Mouse (Mus musculus): Measurements from ENCODE around the gene Szrd1. TPM values are rescaled to one million over a fixed set of nuclear protein-coding genes. Genes with fewer than 3 reads are reported as not detected.
A peak's percentile ranks its signal among the peaks of the same experiment; 100 is the strongest.

Szrd1 gene
- polyA plus RNA-seq, 1 experiment from 2014 or later: 33.9 TPM

DNA sequence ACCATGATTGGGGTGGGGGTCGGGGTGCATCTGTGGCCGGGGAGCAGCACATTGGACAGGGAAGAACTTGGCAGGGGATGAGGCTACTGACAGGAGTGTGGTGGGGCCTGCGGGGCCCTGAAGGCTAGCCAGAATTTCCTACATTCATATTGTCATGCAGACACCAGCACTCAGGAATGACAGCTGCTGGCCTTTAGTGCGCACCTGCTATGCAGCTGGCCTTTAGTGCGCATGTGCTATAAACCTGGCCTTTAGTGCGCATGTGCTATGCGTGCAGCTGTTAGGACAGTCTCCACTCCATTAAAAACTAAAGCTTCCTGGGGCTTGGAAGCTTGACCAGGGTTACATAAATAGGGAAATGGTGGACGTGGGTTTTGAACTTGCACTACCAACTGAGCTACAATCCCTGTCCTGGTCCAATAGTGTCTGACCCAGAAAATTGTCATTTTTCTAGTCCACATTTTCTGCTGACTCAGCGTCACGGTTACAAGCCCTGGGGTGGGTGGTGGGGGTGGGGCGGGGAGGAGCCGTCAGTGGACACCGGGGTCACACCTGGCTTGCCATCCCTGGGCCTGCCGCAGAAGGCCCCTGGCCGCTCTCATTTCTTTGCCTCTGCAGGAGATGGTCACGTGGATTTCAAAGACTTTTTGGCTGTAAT lies 32.9 kb downstream of the Szrd1 start:
- 85% methylated on average over 16 of the region's 16 CpGs for WGBS
- 0 out of 2 replicates have a peak, but pooled peaks cover 2% of the 10 kb centered on the region for H3K9me3 ChIP-seq
- H3K36me3 ChIP-seq: peaks cover 16% of the 10 kb centered on the region
- H3K9ac ChIP-seq (replicated peaks): no peak overlapping the region
- no peak overlapping the region for H3K27ac ChIP-seq (replicated peaks)
- no peak overlapping the region for H3K4me2 ChIP-seq (replicated peaks)
- H3K27me3 ChIP-seq: no peaks in the 10 kb centered on the region
- H3K4me3 ChIP-seq: no peak overlapping the region
- ATAC-seq (ENCODE audit: low FRiP score, low read depth): no peak
- H3K4me1 ChIP-seq: no peaks in the 10 kb centered on the region

DNA sequence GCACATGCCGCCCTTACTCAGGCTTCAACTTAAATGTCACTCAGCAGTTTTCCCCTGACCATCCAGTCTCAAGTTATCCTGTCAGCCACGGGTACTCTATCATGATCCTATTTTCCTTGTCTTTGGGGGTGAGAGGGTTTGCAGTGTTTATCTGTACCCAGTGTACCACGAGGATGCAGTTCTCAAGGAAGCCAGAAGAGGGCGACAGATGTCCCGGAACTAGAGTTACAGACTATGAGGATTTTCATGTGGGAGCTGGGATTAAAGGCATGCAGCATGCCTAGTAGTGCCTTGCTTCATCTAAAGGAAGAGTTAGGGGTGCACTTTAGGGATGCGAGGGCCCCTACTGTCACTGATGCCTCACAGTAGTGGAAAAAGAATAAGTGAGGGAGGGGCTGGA lies 37.7 kb downstream of the Szrd1 start:
- Histone ChIP-seq H3K9ac (replicated peaks) (no peak overlapping the region), H3K4me1 (peaks cover under 1% of the 10 kb centered on the region; the same call in 1 of the 2 replicates), H3K4me2 (replicated peaks) (no peak overlapping the region), H3K9me3 (no peaks in the 10 kb centered on the region), H3K27me3 (no peaks in the 10 kb centered on the region), H3K4me3 (no peak overlapping the region), H3K36me3 (no peaks in the 10 kb centered on the region), H3K27ac (replicated peaks) (no peak overlapping the region)
- WGBS: 69% methylated on average over 6 of the region's 6 CpGs
- ATAC-seq (ENCODE audit: low FRiP score, low read depth): no peak

DNA sequence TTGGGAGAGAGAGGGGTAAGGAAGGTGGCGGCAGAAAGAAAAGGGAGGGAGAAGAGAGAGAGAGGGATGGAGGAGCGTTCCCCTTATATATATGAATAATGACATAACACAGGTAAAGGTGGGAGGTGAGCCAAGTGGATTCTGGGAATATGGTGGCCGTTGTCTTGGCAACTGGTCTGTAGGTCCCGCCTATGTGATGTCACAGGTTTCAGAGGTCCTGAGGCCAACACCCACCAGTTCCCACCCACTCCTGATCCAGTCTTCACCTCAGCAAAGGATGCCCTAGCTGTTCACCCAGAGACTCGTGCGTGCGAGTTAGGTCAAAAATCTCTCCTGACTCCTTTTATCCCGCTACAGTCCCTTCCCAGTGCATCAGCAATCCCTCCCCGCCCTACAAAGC lies 38.3 kb downstream of the Szrd1 start:
- Histone ChIP-seq H3K27ac (replicated peaks) (no peak overlapping the region), H3K4me3 (no peak overlapping the region), H3K4me1 (peaks cover 3% of the 10 kb centered on the region; the same call in 1 of the 2 replicates), H3K4me2 (replicated peaks) (no peak overlapping the region), H3K36me3 (no peaks in the 10 kb centered on the region), H3K9me3 (no peaks in the 10 kb centered on the region), H3K27me3 (no peaks in the 10 kb centered on the region), H3K9ac (replicated peaks) (no peak overlapping the region)
- no peak for ATAC-seq (ENCODE audit: low FRiP score, low read depth)
- 88% methylated on average over 9 of the region's 9 CpGs for WGBS

DNA sequence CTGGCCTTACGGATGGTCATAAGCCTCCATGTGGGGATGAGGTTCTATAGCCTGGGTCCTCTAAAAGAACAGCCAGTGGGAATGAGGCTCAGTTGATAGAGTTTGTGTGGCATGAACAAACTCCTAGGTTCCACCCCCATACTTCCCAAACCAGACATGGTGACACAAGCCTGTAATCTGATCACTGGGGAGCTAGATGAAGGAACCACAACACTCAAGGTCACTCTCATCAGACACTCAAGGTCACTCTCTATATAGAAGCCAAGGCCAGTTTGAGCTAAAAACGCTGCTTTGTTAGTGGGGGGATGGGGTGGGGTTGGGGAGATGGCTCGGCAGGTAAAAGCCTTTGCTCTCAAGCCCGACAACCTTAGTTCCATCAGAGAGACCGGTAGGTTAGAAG lies 39.6 kb downstream of the Szrd1 start:
- no peak for ATAC-seq (ENCODE audit: low FRiP score, low read depth)
- 82% methylated on average over 5 of the region's 5 CpGs for WGBS
- H3K36me3 ChIP-seq: no peaks in the 10 kb centered on the region
- H3K9me3 ChIP-seq: no peaks in the 10 kb centered on the region
- H3K9ac ChIP-seq (replicated peaks): no peak overlapping the region
- peaks cover 3% of the 10 kb centered on the region; the same call in 1 of the 2 replicates for H3K4me1 ChIP-seq
- no peak overlapping the region for H3K27ac ChIP-seq (replicated peaks)
- H3K27me3 ChIP-seq: no peaks in the 10 kb centered on the region
- no peak overlapping the region for H3K4me2 ChIP-seq (replicated peaks)
- no peak overlapping the region for H3K4me3 ChIP-seq

DNA sequence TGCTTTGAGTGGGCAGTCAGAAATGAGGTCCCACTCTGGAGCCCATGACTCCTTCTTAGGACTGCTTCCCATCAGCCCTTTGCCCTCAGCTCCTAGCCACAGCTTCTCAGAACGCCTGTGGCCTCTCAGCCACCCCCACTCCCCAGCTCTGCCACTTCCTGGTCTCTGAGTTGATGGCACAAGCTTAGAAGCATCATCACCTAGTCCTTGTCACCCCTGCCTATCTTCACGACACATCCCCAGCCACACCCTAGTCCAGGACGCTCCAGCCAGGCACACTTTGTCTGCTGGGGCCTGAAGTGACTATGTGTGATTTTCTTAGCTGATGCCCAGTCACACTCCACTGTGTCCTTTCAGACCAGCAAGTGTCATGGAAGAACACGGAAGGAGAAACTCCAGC lies 40.6 kb downstream of the Szrd1 start:
- Histone ChIP-seq H3K9me3 (no peaks in the 10 kb centered on the region), H3K9ac (replicated peaks) (no peak overlapping the region), H3K4me3 (no peak overlapping the region), H3K4me2 (replicated peaks) (no peak overlapping the region), H3K27ac (replicated peaks) (no peak overlapping the region), H3K36me3 (no peaks in the 10 kb centered on the region), H3K27me3 (no peaks in the 10 kb centered on the region), H3K4me1 (peaks cover 3% of the 10 kb centered on the region; the same call in 1 of the 2 replicates)
- WGBS: 82% methylated on average over 4 of the region's 4 CpGs
- no peak for ATAC-seq (ENCODE audit: low FRiP score, low read depth)

DNA sequence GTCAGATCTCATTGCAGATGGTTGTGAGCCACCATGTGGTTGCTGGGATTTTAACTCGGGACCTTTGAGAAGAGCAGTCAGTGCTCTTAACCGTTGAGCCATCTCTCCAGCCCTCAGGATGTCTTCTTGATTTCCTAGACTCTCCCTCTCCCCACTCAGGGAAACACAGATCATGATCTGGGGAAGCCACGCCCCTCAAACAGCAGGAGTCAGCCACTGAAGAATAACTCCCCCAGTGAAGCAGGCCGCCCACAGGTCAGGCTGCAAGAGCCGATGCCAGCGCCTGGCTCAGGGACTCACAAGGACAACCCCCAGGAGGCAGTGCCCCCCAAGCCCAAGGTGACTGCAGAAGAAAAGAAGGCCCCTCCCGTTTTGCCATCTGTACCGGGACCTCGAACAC lies 42.9 kb downstream of the Szrd1 start:
- 11% methylated on average over 9 of the region's 9 CpGs for WGBS
- Histone ChIP-seq H3K27ac (replicated peaks) (no peak overlapping the region), H3K4me3 (no peak overlapping the region), H3K4me2 (replicated peaks) (no peak overlapping the region), H3K36me3 (no peaks in the 10 kb centered on the region), H3K4me1 (peaks cover 3% of the 10 kb centered on the region; the same call in 1 of the 2 replicates), H3K9ac (replicated peaks) (no peak overlapping the region), H3K27me3 (no peaks in the 10 kb centered on the region), H3K9me3 (no peaks in the 10 kb centered on the region)
- ATAC-seq (ENCODE audit: low FRiP score, low read depth): no peak

DNA sequence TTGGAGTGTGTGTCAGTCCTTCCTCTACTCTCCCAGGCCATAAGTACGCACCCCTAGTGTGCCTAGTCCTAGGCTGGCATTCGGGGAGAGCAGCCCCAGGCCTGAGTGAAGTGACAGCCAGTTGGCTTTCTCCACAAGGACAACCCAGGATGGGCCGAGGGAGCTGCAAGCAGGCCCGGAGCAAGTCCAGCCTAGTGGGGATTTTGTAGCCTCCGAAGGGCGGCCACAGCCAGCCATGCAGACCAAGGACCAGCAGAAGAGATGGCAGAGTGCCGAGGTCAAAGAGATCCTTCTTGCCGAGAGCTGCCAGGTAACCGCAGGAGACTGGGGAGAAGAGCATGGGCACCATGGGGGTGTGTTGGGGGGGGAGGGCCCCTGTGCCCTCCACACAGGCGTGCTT lies 44.6 kb downstream of the Szrd1 start:
- no peak overlapping the region for H3K4me3 ChIP-seq
- peaks cover 3% of the 10 kb centered on the region; the same call in 1 of the 2 replicates for H3K4me1 ChIP-seq
- whole genome bisulfite sequencing: 85% methylated on average over 10 of the region's 10 CpGs
- no peaks in the 10 kb centered on the region for H3K36me3 ChIP-seq
- no peak overlapping the region for H3K27ac ChIP-seq (replicated peaks)
- H3K27me3 ChIP-seq: no peaks in the 10 kb centered on the region
- H3K9me3 ChIP-seq: no peaks in the 10 kb centered on the region
- H3K9ac ChIP-seq (replicated peaks): no peak overlapping the region
- ATAC-seq (ENCODE audit: low FRiP score, low read depth): no peak
- no peak overlapping the region for H3K4me2 ChIP-seq (replicated peaks)

DNA sequence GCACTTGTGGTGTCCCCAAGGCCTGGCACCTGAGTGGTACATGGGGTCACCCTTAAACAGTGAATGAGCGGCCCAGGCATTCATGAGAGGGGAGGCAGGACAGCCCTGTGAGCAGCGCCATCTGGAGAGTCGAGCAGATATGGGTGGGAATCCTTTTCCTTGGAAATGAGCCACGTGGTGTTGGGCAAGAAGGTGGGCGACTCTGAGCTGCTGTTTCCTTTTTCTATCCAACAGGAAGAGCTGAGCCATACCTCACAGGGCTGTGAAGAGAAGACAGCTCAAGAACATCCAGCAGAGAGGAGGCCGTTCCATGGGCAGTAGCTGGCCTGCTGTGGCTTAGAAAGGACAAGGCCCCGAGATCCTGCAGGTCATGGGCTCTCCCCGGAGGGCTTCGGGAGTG lies 50.9 kb downstream of the Szrd1 start:
- H3K9ac ChIP-seq (replicated peaks): no peak overlapping the region
- ATAC-seq (ENCODE audit: low FRiP score, low read depth): no peak

DNA sequence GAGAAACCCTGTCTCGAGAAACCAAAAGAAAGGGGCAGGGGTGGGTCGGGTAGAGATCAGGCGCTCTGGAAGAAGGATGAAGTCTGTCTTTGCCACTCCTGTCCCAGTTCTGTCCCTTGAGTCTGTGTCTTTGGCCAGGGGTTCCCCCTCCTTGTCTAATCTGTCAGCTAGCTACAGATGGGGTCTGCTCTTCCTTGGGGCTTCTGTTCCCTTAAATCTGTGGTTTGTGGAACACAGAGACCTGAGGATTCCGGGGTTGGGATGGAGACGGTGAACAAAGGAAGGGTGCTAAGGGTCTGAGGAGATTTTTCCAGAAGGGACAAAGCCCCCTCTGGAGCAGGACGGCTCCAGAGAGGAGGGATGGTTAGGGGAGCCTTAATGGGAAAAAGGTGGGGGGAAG lies 51.5 kb downstream of the Szrd1 start, which contains the start of gene Spata21:
TSS of gene Spata21 (plus strand) at position 301 of the 400 bp plus-strand sequence.
- Histone ChIP-seq H3K36me3 (no peaks in the 10 kb centered on the region), H3K27ac (replicated peaks) (no peak within 1 kb of the TSS), H3K9me3 (no peaks in the 10 kb centered on the region), H3K4me3 (no peak within 1 kb of the TSS), H3K4me1 (no peaks in the 10 kb centered on the region), H3K9ac (replicated peaks) (no peak within 1 kb of the TSS), H3K4me2 (replicated peaks) (no peak within 1 kb of the TSS), H3K27me3 (no peaks in the 10 kb centered on the region)
- 81% methylated on average over 6 of the region's 6 CpGs for WGBS
- no peak for ATAC-seq (ENCODE audit: low FRiP score, low read depth)

More for the DNA sequence above, 50.9 kb downstream of the Szrd1 start:
- no peaks in the 10 kb centered on the region for H3K4me1 ChIP-seq
- H3K36me3 ChIP-seq: no peaks in the 10 kb centered on the region
- H3K9me3 ChIP-seq: no peaks in the 10 kb centered on the region
- WGBS: 73% methylated on average over 9 of the region's 9 CpGs
- no peak overlapping the region for H3K4me2 ChIP-seq (replicated peaks)
- no peaks in the 10 kb centered on the region for H3K27me3 ChIP-seq
- no peak overlapping the region for H3K4me3 ChIP-seq
- H3K27ac ChIP-seq (replicated peaks): no peak overlapping the region

DNA sequence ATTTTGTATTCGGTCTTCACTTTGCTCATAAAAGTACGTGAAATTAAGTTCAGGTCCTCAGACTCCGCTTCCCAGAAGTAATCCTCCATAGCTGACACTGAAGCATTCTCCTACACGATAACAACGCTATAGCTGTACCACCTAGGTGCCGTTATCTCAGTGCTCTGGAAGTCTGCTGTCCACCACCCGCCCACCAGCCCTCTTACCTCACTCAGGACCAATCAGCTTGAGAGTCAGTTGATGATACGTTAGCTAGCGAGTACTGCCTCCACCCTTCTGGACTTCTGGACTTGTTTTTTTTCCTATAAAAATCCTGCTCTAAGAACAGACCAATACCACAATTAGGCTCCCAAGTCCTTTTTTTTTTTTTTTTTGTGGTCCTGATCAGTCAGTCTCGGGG lies 52.7 kb downstream of the Szrd1 start:
- Histone ChIP-seq H3K9me3 (no peaks in the 10 kb centered on the region), H3K4me1 (no peaks in the 10 kb centered on the region), H3K36me3 (no peaks in the 10 kb centered on the region), H3K27ac (replicated peaks) (no peak overlapping the region), H3K9ac (replicated peaks) (no peak overlapping the region), H3K27me3 (no peaks in the 10 kb centered on the region), H3K4me3 (no peak overlapping the region), H3K4me2 (replicated peaks) (no peak overlapping the region)
- WGBS: 80% methylated on average over 10 of the region's 10 CpGs
- ATAC-seq (ENCODE audit: low FRiP score, low read depth): no peak

DNA sequence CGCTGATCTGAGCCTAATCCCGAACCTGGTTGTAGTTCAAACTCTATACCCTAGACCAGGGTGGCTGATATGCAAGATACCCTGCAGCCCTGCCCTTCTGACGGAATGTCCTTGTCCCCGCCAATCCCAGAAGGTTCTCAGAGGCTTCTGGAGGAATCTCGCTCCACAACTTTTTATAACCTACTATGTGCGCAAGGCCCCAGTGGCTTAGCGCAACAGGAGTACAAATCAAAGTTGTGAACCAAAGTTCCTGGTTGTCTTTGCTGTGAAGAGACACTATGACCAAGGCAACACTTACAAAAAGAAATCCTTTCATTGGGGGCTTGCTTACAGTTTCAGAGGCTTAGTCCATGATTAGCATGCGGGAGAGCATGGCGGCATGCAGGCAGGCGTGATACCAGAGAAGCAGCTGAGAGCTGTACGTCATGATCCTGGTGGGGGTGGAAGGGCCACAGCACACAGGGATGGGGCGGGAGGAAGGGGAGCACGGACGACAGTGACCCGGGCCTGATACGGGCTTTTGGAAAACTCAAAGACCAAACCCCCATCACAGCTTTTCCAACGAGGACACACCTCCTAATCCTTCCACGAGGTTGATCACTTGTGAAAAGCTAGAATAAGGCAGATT lies 61.0 kb downstream of the Szrd1 start:
- Histone ChIP-seq H3K36me3 (peaks cover 13% of the 10 kb centered on the region), H3K4me3 (peak overlapping the region; percentile 83; the same call in 1 of the 2 replicates), H3K4me1 (peaks cover 13% of the 10 kb centered on the region), H3K4me2 (replicated peaks) (peak overlapping the region; percentile 5; the same call in 1 of the 2 replicates), H3K27me3 (no peaks in the 10 kb centered on the region), H3K9me3 (no peaks in the 10 kb centered on the region), H3K9ac (replicated peaks) (no peak overlapping the region), H3K27ac (replicated peaks) (no peak overlapping the region)
- WGBS: 69% methylated on average over 18 of the region's 18 CpGs
- ATAC-seq (ENCODE audit: low FRiP score, low read depth): no peak

DNA sequence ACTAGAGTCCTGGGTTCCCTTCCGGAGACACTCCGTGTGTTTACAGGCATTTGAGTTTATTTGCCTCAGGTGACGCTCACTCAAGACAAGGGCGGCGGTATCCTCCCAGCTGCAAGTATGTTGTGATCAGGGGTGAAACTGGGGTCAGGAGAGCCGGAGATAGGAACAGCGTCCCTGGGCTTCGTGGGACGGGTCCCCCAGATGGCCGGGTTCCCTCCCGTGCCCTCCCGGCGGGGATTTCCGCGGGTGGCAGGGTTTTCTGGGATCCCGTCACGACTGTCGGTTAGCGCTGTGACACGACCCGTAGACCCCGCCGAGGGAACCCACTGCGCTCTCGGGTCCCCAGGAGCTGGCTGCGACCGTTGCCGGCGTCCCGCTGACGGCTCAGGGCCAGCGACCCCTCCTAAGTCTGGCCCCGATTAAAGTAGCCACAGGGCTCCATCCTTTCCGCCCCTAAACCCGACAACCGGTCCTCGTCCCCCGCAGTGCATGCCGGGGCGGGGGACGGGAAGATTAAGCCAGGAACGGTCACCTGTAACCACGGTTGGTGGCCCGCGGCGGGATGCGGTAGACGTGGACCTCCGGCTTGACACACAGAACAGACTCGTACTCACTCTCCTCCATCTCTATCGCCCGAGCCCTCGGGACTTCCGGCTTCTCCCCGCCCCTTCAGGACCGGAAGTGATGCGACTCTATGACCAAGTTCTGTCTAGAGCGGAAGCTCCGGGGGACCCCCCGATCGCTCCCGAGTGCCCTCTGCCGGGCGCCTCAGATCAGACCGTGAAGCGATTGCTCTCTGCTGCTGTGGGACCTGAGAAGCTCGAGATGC lies 61.7 kb downstream of the Szrd1 start, which contains the start of gene Necap2:
TSS of gene Necap2 (minus strand) at position 677 of the 829 bp plus-strand sequence.
- WGBS: 1% methylated on average over 63 of the region's 67 CpGs
- H3K4me3 ChIP-seq: peak within 1 kb of the TSS; percentile 83
- H3K27ac ChIP-seq (replicated peaks): peak within 1 kb of the TSS; percentile 60
- peak within 1 kb of the TSS; percentile 95 for H3K9ac ChIP-seq (replicated peaks)
- peaks cover 13% of the 10 kb centered on the region for H3K4me1 ChIP-seq
- peaks cover 20% of the 10 kb centered on the region for H3K36me3 ChIP-seq
- H3K27me3 ChIP-seq: no peaks in the 10 kb centered on the region
- H3K4me2 ChIP-seq (replicated peaks): peak within 1 kb of the TSS; percentile 98
- peak; percentile 90 for ATAC-seq (ENCODE audit: low FRiP score, low read depth)
- no peaks in the 10 kb centered on the region for H3K9me3 ChIP-seq

Data from midbrain, embryonic 12.5 days (tissue).